Mouse (Mus musculus): Measurements from ENCODE around the gene Mlst8.
A peak's percentile ranks its signal among the peaks of the same experiment; 100 is the strongest.
"Not testable (repeated sequence)": the region's sequence is repeated elsewhere in the genome, so short reads cannot be mapped to it uniquely, and the experiment has no call there.

Gene Mlst8

GRCm38 (mm10) chr17:24426471-24427169 is 52.3 kb downstream of the Mlst8 start, which contains the start of gene Eci1:
TSS of gene Eci1 (plus strand) at chr17:24426641.
- DNase-seq (ENCODE audit: low spot score) = peak; percentile 97

- DNase-seq (ENCODE audit: low spot score) = no peak
Observed at GRCm38 (mm10) chr17:24425905-24426304, 53.0 kb downstream of the Mlst8 start.

GRCm38 (mm10) chr17:24425326-24425725 is 53.6 kb downstream of the Mlst8 start:
- DNase-seq (ENCODE audit: low spot score) = not testable (repeated sequence)

GRCm38 (mm10) chr17:24424489-24424888 is 54.4 kb downstream of the Mlst8 start:
- no peak for DNase-seq (ENCODE audit: low spot score)
